Mouse (Mus musculus) thymus, adult 2 months (tissue): ENCODE data around the gene Pole3. TPM values are rescaled to one million over a fixed set of nuclear protein-coding genes. Genes with fewer than 3 reads are reported as not detected.

ENCODE experiments used
- DNase-seq: peaks from one replicate; pipeline ENCODE4 v3.0.0; 2021
- H3K27ac ChIP-seq: fragments of 200-500 bp; 2 replicates; pipeline ENCODE4 v1.5.1; 2012; ENCODE audit warnings: low read length, control low read depth; ENCODE audit not compliant: control insufficient read depth, insufficient read depth
- H3K27me3 ChIP-seq: fragments of 200-500 bp; 2 replicates; pipeline ENCODE4 v1.6.1; 2012; ENCODE audit warnings: mild to moderate bottlenecking, low read length, moderate library complexity, mixed read lengths; ENCODE audit not compliant: control insufficient read depth, insufficient read depth
- H3K36me3 ChIP-seq: fragments of 200-500 bp; 2 replicates; pipeline ENCODE4 v1.6.1; 2012; ENCODE audit warnings: mild to moderate bottlenecking, low read length, moderate library complexity; ENCODE audit not compliant: control insufficient read depth, insufficient read depth
- H3K4me1 ChIP-seq: fragments of 200-500 bp; replicated peaks from 2 replicates; pipeline ENCODE4 v1.6.1; 2012; ENCODE audit warnings: low read length; ENCODE audit not compliant: control insufficient read depth, insufficient read depth
- H3K4me3 ChIP-seq: fragments of 200-500 bp; 2 replicates; pipeline ENCODE4 v1.5.1; 2012; ENCODE audit warnings: mild to moderate bottlenecking, low read length, control low read depth, moderate library complexity; ENCODE audit not compliant: control insufficient read depth, insufficient read depth
- CTCF ChIP-seq: fragments of 200-500 bp; IDR thresholded peaks from 2 replicates; pipeline ENCODE4 v1.5.1; 2012; ENCODE audit warnings: mild to moderate bottlenecking, control low read depth, low read length, moderate library complexity, borderline replicate concordance; ENCODE audit not compliant: control insufficient read depth, poor library complexity, insufficient read depth; ENCODE audit errors: extremely low read depth
- POLR2A ChIP-seq: fragments of 200-500 bp; IDR thresholded peaks from 2 replicates; pipeline ENCODE4 v1.6.1; 2012; ENCODE audit warnings: mild to moderate bottlenecking, low read length, control low read depth, moderate library complexity; ENCODE audit not compliant: control insufficient read depth, poor library complexity, insufficient read depth; ENCODE audit errors: extremely low read depth
- WGBS: fragments of 180-500 bp; shearing (Covaris S2); methylation state at CpG from one replicate; pipeline ENCODE4 v1.1.7; 2018; 5-methylcytosine and 5-hydroxymethylcytosine counted together
- polyA plus RNA-seq: library from polyadenylated mRNA; depleted of rRNA; stranded (reverse); fragments of >200 nt; gene quantifications from 2 replicates; pipeline ENCODE4 v1.2.3, GENCODE M21; 2012

Pole3 gene
- polyA plus RNA-seq, 1 experiment, result 20.9 TPM

- 39% methylated on average over 2 of the region's 2 CpGs for WGBS
- Histone ChIP-seq H3K36me3 (no peaks in the 10 kb centered on the region), H3K27ac (no peak overlapping the region), H3K27me3 (no peaks in the 10 kb centered on the region), H3K4me1 (peaks cover 10% of the 10 kb centered on the region), H3K4me3 (no peak overlapping the region)
- no peak; the same call in 1 of the 2 replicates for TF ChIP-seq CTCF
- no peak for TF ChIP-seq POLR2A
- DNase-seq, result peak; percentile 61
Observed at GRCm38 (mm10) chr4:62506798-62507197, 18.1 kb downstream of the Pole3 start.

GRCm38 (mm10) chr4:62505991-62506390 is 18.9 kb downstream of the Pole3 start:
- H3K27ac ChIP-seq, result no peak overlapping the region
- H3K4me3 ChIP-seq, result no peak overlapping the region
- peaks cover 15% of the 10 kb centered on the region for H3K4me1 ChIP-seq
- H3K36me3 ChIP-seq, result no peaks in the 10 kb centered on the region
- no peaks in the 10 kb centered on the region for H3K27me3 ChIP-seq
- TF ChIP-seq POLR2A, result no peak
- no peak for TF ChIP-seq CTCF
- no peak for DNase-seq
- 92% methylated on average over 3 of the region's 3 CpGs for WGBS

- DNase-seq, result no peak
- no peaks in the 10 kb centered on the region for H3K36me3 ChIP-seq
- H3K27me3 ChIP-seq, result no peaks in the 10 kb centered on the region
- H3K27ac ChIP-seq, result peak within 1 kb of the TSS; percentile 0; the same call in 1 of the 2 replicates
- peaks cover 15% of the 10 kb centered on the region for H3K4me1 ChIP-seq
- peak within 1 kb of the TSS; percentile 94 for H3K4me3 ChIP-seq
- 90% methylated on average over 3 of the region's 3 CpGs for WGBS
- TF ChIP-seq POLR2A, result no peak
- TF ChIP-seq CTCF, result no peak
Observed at GRCm38 (mm10) chr4:62503374-62503970, 21.4 kb downstream of the Pole3 start, which contains the start of gene Hdhd3. Gene Hdhd3, minus strand, starts transcription at chr4:62503467.

GRCm38 (mm10) chr4:62502969-62503368 is 21.9 kb downstream of the Pole3 start:
- Histone ChIP-seq H3K4me3 (no peak overlapping the region), H3K27ac (no peak overlapping the region)

GRCm38 (mm10) chr4:62501964-62502732 is 22.7 kb downstream of the Pole3 start:
- peak; percentile 86 for DNase-seq
- Histone ChIP-seq H3K27me3 (no peaks in the 10 kb centered on the region), H3K27ac (peak overlapping the region; percentile 0; the same call in 1 of the 2 replicates), H3K36me3 (no peaks in the 10 kb centered on the region), H3K4me1 (peaks cover 15% of the 10 kb centered on the region), H3K4me3 (peak overlapping the region; percentile 94)
- no peak for TF ChIP-seq CTCF
- TF ChIP-seq POLR2A, result no peak
- 1% methylated on average over 38 of the region's 38 CpGs for WGBS

More at GRCm38 (mm10) chr4:62502969-62503368, 21.9 kb downstream of the Pole3 start:
- no peaks in the 10 kb centered on the region for H3K36me3 ChIP-seq
- no peak for DNase-seq
- 37% methylated on average over 7 of the region's 7 CpGs for WGBS
- TF ChIP-seq CTCF, result no peak
- TF ChIP-seq POLR2A, result no peak
- no peaks in the 10 kb centered on the region for H3K27me3 ChIP-seq
- peaks cover 15% of the 10 kb centered on the region for H3K4me1 ChIP-seq

- Histone ChIP-seq H3K36me3 (no peaks in the 10 kb centered on the region), H3K27me3 (no peaks in the 10 kb centered on the region), H3K27ac (no peak overlapping the region), H3K4me1 (peaks cover 15% of the 10 kb centered on the region), H3K4me3 (peak overlapping the region; percentile 94)
- no peak for DNase-seq
- WGBS, result 8% methylated on average over 7 of the region's 7 CpGs
- TF ChIP-seq CTCF (no peak), POLR2A (no peak)
Observed at GRCm38 (mm10) chr4:62501534-62501933, 23.3 kb downstream of the Pole3 start.
